Mouse (Mus musculus) thymus, postnatal 25 days (tissue): ENCODE measurements around the gene Nudc.

Source experiments
- DNase-seq: peaks from one replicate; pipeline ENCODE4 v3.0.0; 2022

The Nudc gene

GRCm38 (mm10) chr4:133488619-133489392, 57.0 kb downstream of the Nudc start:
- no peak for DNase-seq

GRCm38 (mm10) chr4:133486673-133487357, 59.0 kb downstream of the Nudc start:
- no peak for DNase-seq

- DNase-seq, result no peak
Measured at GRCm38 (mm10) chr4:133485691-133486425, 59.9 kb downstream of the Nudc start.

- no peak for DNase-seq
Measured at GRCm38 (mm10) chr4:133484266-133485025, 61.4 kb downstream of the Nudc start.
